Mouse (Mus musculus) CH12.LX (cell line): ENCODE results near the gene Sycn. TPM values are rescaled to one million over a fixed set of nuclear protein-coding genes. Genes with fewer than 3 reads are reported as not detected.

ENCODE experiments used
- DNase-seq: peaks from one replicate; pipeline ENCODE4 v3.0.0-alpha.2; 2013; ENCODE audit errors: extremely low read depth
- H3K27ac ChIP-seq: 2 replicates; pipeline ENCODE4 v1.5.1; 2012; ENCODE audit warnings: low read depth, mild to moderate bottlenecking, control low read depth, moderate library complexity; ENCODE audit not compliant: insufficient read depth
- H3K27me3 ChIP-seq: replicated peaks from 2 replicates; pipeline ENCODE3; 2012; ENCODE audit warnings: inconsistent platforms
- H3K36me3 ChIP-seq, 2 experiments: replicated peaks in 1 of 2; 2 replicates each; pipeline versions ENCODE3 to v1.6.1; 2012; ENCODE audit warnings: inconsistent platforms in 1 of 2, low read length in 1 of 2, mild to moderate bottlenecking in 1 of 2, mixed read lengths in 1 of 2, moderate library complexity in 1 of 2; ENCODE audit not compliant: control insufficient read depth in 1 of 2, insufficient read depth in 1 of 2
- H3K4me1 ChIP-seq, 2 experiments: 2 replicates each; pipeline ENCODE4 v1.6.1; 2012; ENCODE audit warnings: inconsistent platforms in 1 of 2, moderate library complexity in 1 of 2; ENCODE audit not compliant: insufficient read depth in 2 of 2, control insufficient read depth in 1 of 2
- H3K4me2 ChIP-seq: 2 replicates; pipeline ENCODE4 v1.6.1; 2012; ENCODE audit warnings: low read depth, mild to moderate bottlenecking, control low read depth; ENCODE audit not compliant: poor library complexity, insufficient read depth, severe bottlenecking
- H3K4me3 ChIP-seq, 3 experiments: fragments of 150-350 bp in 1 of 3; sonication (generic) in 1 of 3; replicated peaks in 1 of 3; 2 replicates each; pipeline versions ENCODE3 to v1.5.1; 2011 to 2012; ENCODE audit warnings: low read depth in 2 of 3, low read length in 2 of 3, mild to moderate bottlenecking in 2 of 3, moderate library complexity in 2 of 3, control low read depth in 1 of 3, improper control_type of control experiment in 1 of 3, inconsistent platforms in 1 of 3, mixed read lengths in 1 of 3; ENCODE audit not compliant: poor library complexity in 1 of 3
- H3K79me2 ChIP-seq: replicated peaks from 2 replicates; pipeline ENCODE4 v1.6.1; 2012; ENCODE audit warnings: mild to moderate bottlenecking, moderate library complexity; ENCODE audit not compliant: control insufficient read depth, poor library complexity, insufficient read depth, severe bottlenecking; ENCODE audit errors: extremely low read depth
- H3K9ac ChIP-seq: 2 replicates; pipeline ENCODE4 v1.6.1; 2012; ENCODE audit warnings: low read depth, mild to moderate bottlenecking, control low read depth, moderate library complexity; ENCODE audit not compliant: insufficient read depth
- H3K9me3 ChIP-seq: replicated peaks from 2 replicates; pipeline ENCODE3; 2012; ENCODE audit warnings: low read length, inconsistent platforms, mixed read lengths
- BHLHE40 ChIP-seq: IDR thresholded peaks from 2 replicates; pipeline ENCODE4 v1.6.1; 2011; ENCODE audit warnings: mild to moderate bottlenecking, low read depth, low read length, improper control_type of control experiment
- ELF1 ChIP-seq: IDR thresholded peaks from 2 replicates; pipeline ENCODE4 v1.6.1; 2014; ENCODE audit warnings: low read depth, mild to moderate bottlenecking, inconsistent platforms, low read length, improper control_type of control experiment
- HCFC1 ChIP-seq: IDR thresholded peaks from 2 replicates; pipeline ENCODE4 v1.6.1; 2012; ENCODE audit warnings: low read depth, mild to moderate bottlenecking, inconsistent platforms, low read length, improper control_type of control experiment
- IRF4 ChIP-seq: IDR thresholded peaks from 2 replicates; pipeline ENCODE4 v1.6.1; 2014; ENCODE audit warnings: low read depth, mild to moderate bottlenecking, inconsistent platforms, low read length, improper control_type of control experiment
- KAT2A ChIP-seq: IDR thresholded peaks from 2 replicates; pipeline ENCODE4 v1.6.1; 2012; ENCODE audit warnings: low read length, improper control_type of control experiment, inconsistent platforms; ENCODE audit not compliant: insufficient replicate concordance
- MYC ChIP-seq: IDR thresholded peaks from 2 replicates; pipeline ENCODE4 v1.6.1; 2011; ENCODE audit warnings: low read depth, mild to moderate bottlenecking, improper control_type of control experiment, low read length
- PAX5 ChIP-seq: IDR thresholded peaks from 2 replicates; pipeline ENCODE4 v1.6.1; 2012; ENCODE audit warnings: low read length, inconsistent platforms, mixed read lengths
- RAD21 ChIP-seq: IDR thresholded peaks from 2 replicates; pipeline ENCODE4 v1.6.1; 2011; ENCODE audit warnings: low read depth, mild to moderate bottlenecking, low read length, improper control_type of control experiment, moderate library complexity
- RCOR1 ChIP-seq: conservative IDR thresholded peaks from 2 replicates; pipeline ENCODE4 v1.6.1; 2012; ENCODE audit warnings: low read depth, mild to moderate bottlenecking, inconsistent platforms, low read length, improper control_type of control experiment
- TBP ChIP-seq: conservative IDR thresholded peaks from 2 replicates; pipeline ENCODE4 v1.6.1; 2011; ENCODE audit warnings: low read depth, low read length, improper control_type of control experiment
- USF1 ChIP-seq: IDR thresholded peaks from 2 replicates; pipeline ENCODE4 v1.6.1; 2014; ENCODE audit warnings: low read depth, mild to moderate bottlenecking, inconsistent platforms, low read length, improper control_type of control experiment
- ZKSCAN1 ChIP-seq: IDR thresholded peaks from 2 replicates; pipeline ENCODE4 v1.6.1; 2012; ENCODE audit warnings: low read depth, inconsistent platforms, low read length, improper control_type of control experiment, borderline replicate concordance
- ZMIZ1 ChIP-seq: IDR thresholded peaks from 2 replicates; pipeline ENCODE4 v1.6.1; 2012; ENCODE audit warnings: low read depth, mild to moderate bottlenecking, inconsistent platforms, low read length, improper control_type of control experiment
- ZNF384 ChIP-seq: IDR thresholded peaks from 2 replicates; pipeline ENCODE4 v1.6.1; 2012; ENCODE audit warnings: low read depth, low read length, improper control_type of control experiment, inconsistent platforms
- dilution Hi-C: fragments of 300-500 bp; cut with MboI; formaldehyde crosslinking; loops from 2 replicates; pipeline ENCODE4 v1.14.3; 2020; ENCODE audit warnings: low sequenced_read_pairs; ENCODE audit not compliant: extremely low pct_unique_long_range_greater_than_20kb, extremely low pct_ligation_motif_present
- in situ Hi-C: fragments of 300-500 bp; cut with MboI; formaldehyde crosslinking; loops from 3 replicates; pipeline ENCODE4 v1.14.3; 2019; ENCODE audit warnings: low sequenced_read_pairs, low pct_ligation_motif_present, low pct_unique_long_range_greater_than_20kb, mixed read lengths
- polyA plus RNA-seq: library from polyadenylated mRNA; unstranded; fragments of >175 nt; gene quantifications from 2 replicates; pipeline ENCODE4 v1.2.1, GENCODE M21; 2012; ENCODE audit warnings: low read depth; ENCODE audit not compliant: insufficient read length
- total RNA-seq, 2 experiments: library from RNA; depleted of rRNA; stranded (reverse); fragments of 300-350 nt in 1 of 2; fragments of >200 nt in 1 of 2; gene quantifications; 2 replicates each; pipeline ENCODE4 v1.2.3; 2012 to 2014

Sycn gene
- total and polyA plus RNA-seq, 3 experiments = not detected

- Histone ChIP-seq H3K79me2 (no peaks in the 10 kb centered on the region), H3K4me3 (no peak overlapping the region), H3K4me1 (peaks cover 4 to 6% of the 10 kb centered on the region in 2 experiments; a peak in 2 of 4 replicates), H3K9me3 (peaks cover 7% of the 10 kb centered on the region), H3K36me3 (no peaks in the 10 kb centered on the region), H3K27ac (no peak overlapping the region), H3K4me2 (no peak overlapping the region), H3K27me3 (peaks cover 9% of the 10 kb centered on the region), H3K9ac (no peak overlapping the region)
- in situ Hi-C loops = no loop called here
- no peak for DNase-seq
- TF ChIP-seq ZMIZ1 (no peak), HCFC1 (no peak), ZNF384 (no peak), KAT2A (no peak), ELF1 (no peak), RCOR1 (no peak), RAD21 (no peak), TBP (no peak), ZKSCAN1 (no peak), USF1 (no peak), MYC (no peak), PAX5 (no peak)
- dilution Hi-C loops = no loop called here
Observed at GRCm38 (mm10) chr7:28544051-28544601, 3.4 kb downstream of the Sycn start.

- Histone ChIP-seq H3K9me3 (no peaks in the 10 kb centered on the region), H3K36me3 (no peaks in the 10 kb centered on the region), H3K4me2 (no peak overlapping the region), H3K27ac (no peak overlapping the region), H3K27me3 (peaks cover 9% of the 10 kb centered on the region), H3K79me2 (no peaks in the 10 kb centered on the region), H3K4me3 (no peak overlapping the region), H3K9ac (no peak overlapping the region), H3K4me1 (peaks cover 4 to 6% of the 10 kb centered on the region in 2 experiments; a peak in 2 of 4 replicates)
- peak; percentile 6 for DNase-seq
- dilution Hi-C loops (no loop called here), in situ Hi-C loops (no loop called here)
- TF ChIP-seq ZNF384 (peak; percentile 78), MYC (no peak), IRF4 (no peak), BHLHE40 (no peak), KAT2A (no peak)
Observed at GRCm38 (mm10) chr7:28545048-28545890, 4.6 kb downstream of the Sycn start.
